Mouse (Mus musculus) small intestine, adult 2 months (tissue): ENCODE results near the gene Trpt1. TPM values are rescaled to one million over a fixed set of nuclear protein-coding genes. Genes with fewer than 3 reads are reported as not detected.
A peak's percentile ranks its signal among the peaks of the same experiment; 100 is the strongest.

ENCODE experiments used
- H3K27ac ChIP-seq: fragments of 200-500 bp; 2 replicates; pipeline ENCODE4 v1.5.1; 2012; ENCODE audit warnings: low read depth, low read length, control low read depth, inconsistent platforms; ENCODE audit not compliant: insufficient read depth
- H3K27me3 ChIP-seq: fragments of 200-500 bp; 2 replicates; pipeline ENCODE4 v1.6.1; 2012; ENCODE audit warnings: mild to moderate bottlenecking, moderate library complexity, low read length, inconsistent platforms; ENCODE audit not compliant: control insufficient read depth, insufficient read depth
- H3K36me3 ChIP-seq: fragments of 200-500 bp; 2 replicates; pipeline ENCODE4 v1.6.1; 2012; ENCODE audit warnings: mild to moderate bottlenecking, low read length, control low read depth, inconsistent platforms; ENCODE audit not compliant: control insufficient read depth, insufficient read depth
- H3K4me1 ChIP-seq: fragments of 200-500 bp; 2 replicates; pipeline ENCODE4 v1.6.1; 2012; ENCODE audit warnings: low read length, inconsistent platforms, mixed read lengths; ENCODE audit not compliant: control insufficient read depth, insufficient read depth, insufficient read length
- H3K4me3 ChIP-seq: fragments of 200-500 bp; 2 replicates; pipeline ENCODE4 v1.5.1; 2012; ENCODE audit warnings: low read depth, mild to moderate bottlenecking, control low read depth, inconsistent platforms, low read length, moderate library complexity
- CTCF ChIP-seq: fragments of 200-500 bp; IDR thresholded peaks from 2 replicates; pipeline ENCODE4 v1.5.1; 2012; ENCODE audit warnings: low read depth, mild to moderate bottlenecking, control low read depth, inconsistent platforms, low read length, moderate library complexity, mixed read lengths; ENCODE audit not compliant: insufficient replicate concordance, insufficient read length; ENCODE audit errors: extremely low read depth
- POLR2A ChIP-seq: fragments of 200-500 bp; IDR thresholded peaks from 2 replicates; pipeline ENCODE4 v1.6.1; 2012; ENCODE audit warnings: low read depth, mild to moderate bottlenecking, control low read depth, inconsistent platforms, low read length, moderate library complexity
- WGBS: fragments of 180-500 bp; shearing (Covaris S2); methylation state at CpG from one replicate; pipeline ENCODE4 v1.1.7; 2018; 5-methylcytosine and 5-hydroxymethylcytosine counted together
- polyA plus RNA-seq: library from polyadenylated mRNA; depleted of rRNA; stranded (reverse); fragments of >200 nt; gene quantifications from 2 replicates; pipeline ENCODE4 v1.2.3, GENCODE M21; 2012; rRNA removed

The Trpt1 gene
- polyA plus RNA-seq, 1 experiment: 7.7 TPM

DNA sequence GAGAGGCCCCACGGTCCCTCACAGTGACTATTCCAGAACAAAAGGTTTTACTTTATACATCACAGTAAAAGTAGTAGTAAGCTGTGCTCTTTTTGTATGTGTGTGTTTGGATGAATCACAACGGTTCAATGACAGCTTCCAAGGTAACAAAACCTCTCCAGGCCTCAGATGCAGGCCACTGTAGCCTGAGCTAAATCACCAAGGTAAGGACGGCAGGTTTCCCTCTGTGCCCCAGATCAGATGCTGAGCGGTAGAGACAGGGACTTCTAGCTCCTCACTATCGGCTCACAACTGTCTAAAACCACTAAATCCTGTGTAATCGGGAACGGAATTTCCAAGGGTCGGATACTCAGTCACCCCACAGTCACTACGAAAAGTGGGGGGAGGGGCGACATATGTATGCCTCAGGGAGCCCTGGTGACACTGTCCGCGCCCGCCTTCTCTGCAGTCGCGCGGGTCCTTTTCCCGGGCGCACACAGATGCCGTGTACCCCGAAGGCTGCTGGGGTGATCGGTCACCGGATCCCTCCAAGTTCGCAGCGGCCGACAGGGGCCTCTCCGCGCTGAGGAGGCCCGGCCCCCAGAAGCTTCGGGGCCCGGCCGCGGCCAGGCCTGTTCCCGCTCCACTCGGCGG, 43.3 kb downstream of the Trpt1 start:
- H3K36me3 ChIP-seq: peaks cover 7% of the 10 kb centered on the region
- no peak overlapping the region for H3K27ac ChIP-seq
- peaks cover 5% of the 10 kb centered on the region; the same call in 1 of the 2 replicates for H3K4me1 ChIP-seq
- under 1% methylated on average over 35 of the region's 35 CpGs for WGBS
- peak overlapping the region; percentile 84 for H3K4me3 ChIP-seq
- no peak for TF ChIP-seq POLR2A
- no peak for TF ChIP-seq CTCF
- H3K27me3 ChIP-seq: no peaks in the 10 kb centered on the region

DNA sequence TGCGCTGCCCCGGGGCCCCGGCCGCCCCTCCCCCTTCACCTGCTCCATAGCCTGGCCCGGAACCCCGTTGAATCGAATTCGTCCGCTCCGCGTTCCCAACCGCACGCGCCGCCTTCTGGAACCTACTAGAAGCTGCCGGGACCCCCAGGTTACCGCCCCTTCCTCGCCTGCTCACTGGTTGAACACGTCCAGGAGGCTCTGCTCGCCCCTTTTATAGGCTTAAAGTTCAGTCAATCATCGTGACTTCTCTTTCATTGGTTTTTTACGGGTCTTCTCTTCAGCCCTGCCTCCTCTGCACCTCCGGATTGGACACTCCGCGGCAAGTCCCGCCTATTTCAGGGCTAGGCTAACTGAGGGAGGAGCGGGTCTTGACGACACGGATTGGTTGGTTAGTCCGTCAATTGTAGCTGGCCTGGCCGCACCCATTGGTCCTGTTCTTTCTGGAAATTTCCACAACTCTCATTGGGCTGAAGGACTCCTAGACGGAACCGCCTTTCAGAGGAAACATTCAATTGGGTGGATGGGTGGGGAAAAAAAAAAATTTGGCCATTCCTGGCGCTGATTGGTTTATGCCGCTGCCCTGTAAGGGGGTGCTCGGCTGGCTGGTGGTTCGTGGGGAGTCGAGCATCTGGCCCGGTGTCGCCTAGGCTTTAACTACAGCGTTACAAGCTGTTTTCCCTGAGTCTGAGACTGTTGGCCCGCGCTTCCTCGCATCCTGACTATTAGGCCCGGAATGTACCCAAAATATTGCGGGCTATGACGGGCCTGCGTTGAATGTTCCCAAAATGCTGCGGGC, 44.1 kb downstream of the Trpt1 start, which contains the start of gene Stip1:
Gene Stip1 (minus strand): TSS at position 127 of the 796 bp plus-strand sequence.
- no peaks in the 10 kb centered on the region for H3K27me3 ChIP-seq
- 1% methylated on average over 49 of the region's 49 CpGs for WGBS
- H3K4me1 ChIP-seq: peaks cover 5% of the 10 kb centered on the region; the same call in 1 of the 2 replicates
- 0 out of 2 replicates have a peak, but pooled peaks have one; percentile 4 for TF ChIP-seq CTCF
- peak; percentile 95 for TF ChIP-seq POLR2A
- H3K4me3 ChIP-seq: peak within 1 kb of the TSS; percentile 84
- peak within 1 kb of the TSS; percentile 83 for H3K27ac ChIP-seq
- H3K36me3 ChIP-seq: peaks cover 2% of the 10 kb centered on the region; the same call in 1 of the 2 replicates

DNA sequence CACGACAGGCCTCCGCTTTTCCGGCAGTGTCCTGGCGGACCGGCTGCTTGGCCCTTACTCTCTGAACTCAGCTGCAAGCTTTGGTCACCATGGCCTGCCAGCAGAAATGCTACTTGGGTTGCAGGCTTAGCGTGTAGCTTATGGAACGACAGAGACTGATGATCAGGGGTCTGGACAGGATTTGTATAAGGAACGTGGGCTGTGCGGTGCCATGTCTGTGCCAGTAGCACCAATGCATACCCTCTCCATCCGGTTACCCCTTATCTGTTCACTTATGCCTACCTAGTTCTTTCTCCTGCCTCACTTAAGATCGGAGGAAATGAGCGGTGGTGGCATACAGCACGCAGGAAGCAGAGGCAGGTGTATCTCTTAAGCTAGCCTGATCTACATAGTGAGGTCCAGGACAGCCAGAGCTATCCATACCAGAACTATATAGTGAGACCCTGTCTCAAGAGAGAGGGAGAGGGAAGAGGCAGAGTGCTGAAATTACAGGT, 44.8 kb downstream of the Trpt1 start:
- WGBS: 15% methylated on average over 13 of the region's 13 CpGs
- H3K27me3 ChIP-seq: no peaks in the 10 kb centered on the region
- H3K4me3 ChIP-seq: peak overlapping the region; percentile 81
- peak overlapping the region; percentile 83 for H3K27ac ChIP-seq
- no peaks in the 10 kb centered on the region for H3K36me3 ChIP-seq
- H3K4me1 ChIP-seq: peaks cover 5% of the 10 kb centered on the region; the same call in 1 of the 2 replicates
- TF ChIP-seq CTCF: no peak
- no peak for TF ChIP-seq POLR2A

DNA sequence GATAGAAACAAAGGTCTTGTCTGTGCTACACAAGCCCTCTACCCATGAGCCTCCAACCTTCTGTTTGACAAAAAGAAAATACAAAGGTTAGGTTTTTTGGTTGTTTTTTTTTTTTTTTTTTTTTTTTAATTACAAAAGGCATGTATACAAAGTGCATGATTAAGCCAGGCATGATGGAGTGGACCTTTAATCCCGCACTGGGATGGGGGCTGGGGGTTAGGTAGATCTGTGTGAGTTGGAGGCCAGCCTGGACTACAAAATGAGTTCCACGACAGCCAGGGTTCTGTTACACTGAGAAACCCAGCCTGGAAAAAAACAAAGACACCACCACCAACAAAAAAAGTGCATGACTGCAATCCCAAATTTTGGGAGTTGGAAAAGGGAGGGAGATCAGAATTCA, 45.2 kb downstream of the Trpt1 start:
- no peaks in the 10 kb centered on the region for H3K36me3 ChIP-seq
- no peak overlapping the region for H3K27ac ChIP-seq
- no peak for TF ChIP-seq POLR2A
- no peak for TF ChIP-seq CTCF
- 91% methylated on average over 2 of the region's 2 CpGs for whole genome bisulfite sequencing
- H3K27me3 ChIP-seq: no peaks in the 10 kb centered on the region
- H3K4me3 ChIP-seq: no peak overlapping the region
- peaks cover 5% of the 10 kb centered on the region; the same call in 1 of the 2 replicates for H3K4me1 ChIP-seq

DNA sequence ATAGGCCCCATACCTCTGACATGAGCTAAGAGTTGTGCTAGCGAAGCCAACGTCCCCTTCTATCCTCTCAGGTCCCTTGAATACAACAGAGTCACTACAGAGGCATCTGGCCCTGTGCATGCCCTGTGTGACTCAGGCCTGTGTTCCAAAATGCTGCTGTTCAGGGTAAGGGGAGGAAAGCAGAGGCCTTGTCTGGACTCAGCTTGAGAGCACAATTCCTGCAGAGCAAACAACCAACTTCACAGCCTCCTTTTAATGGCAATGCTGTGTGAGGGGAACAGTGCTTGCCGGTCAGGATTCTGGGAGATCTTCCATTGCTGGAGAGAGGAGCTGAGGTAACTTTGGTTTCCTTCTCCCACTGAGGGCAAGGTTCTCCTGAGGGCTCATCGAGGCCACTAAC, 48.3 kb downstream of the Trpt1 start:
- Histone ChIP-seq H3K4me1 (peaks cover 5% of the 10 kb centered on the region; the same call in 1 of the 2 replicates), H3K4me3 (no peak overlapping the region), H3K36me3 (no peaks in the 10 kb centered on the region), H3K27ac (no peak overlapping the region), H3K27me3 (no peaks in the 10 kb centered on the region)
- WGBS: 69% methylated on average over 4 of the region's 4 CpGs
- no peak for TF ChIP-seq CTCF
- TF ChIP-seq POLR2A: no peak

DNA sequence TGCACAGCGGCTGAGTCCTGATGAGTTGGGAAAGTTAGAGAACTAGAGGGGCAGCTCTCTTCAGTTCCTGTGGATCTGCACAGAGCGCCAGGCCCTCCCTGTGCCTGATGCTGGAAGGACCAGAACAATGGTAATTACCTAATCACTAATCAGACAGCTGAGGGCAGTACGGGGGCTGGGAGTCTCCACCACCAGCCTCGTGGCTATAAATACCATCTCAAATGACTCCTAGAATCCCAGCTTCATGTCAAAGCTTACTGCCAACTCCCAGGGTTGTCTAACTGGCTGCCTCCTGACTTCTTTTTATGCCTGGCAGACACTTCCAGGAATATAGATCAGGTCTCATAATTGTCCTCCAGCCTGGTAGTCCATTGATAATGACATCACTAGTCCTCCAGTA, 48.8 kb downstream of the Trpt1 start:
- no peak overlapping the region for H3K4me3 ChIP-seq
- no peaks in the 10 kb centered on the region for H3K36me3 ChIP-seq
- no peak overlapping the region for H3K27ac ChIP-seq
- H3K27me3 ChIP-seq: no peaks in the 10 kb centered on the region
- TF ChIP-seq CTCF (no peak), POLR2A (no peak)
- WGBS: 59% methylated on average over 4 of the region's 4 CpGs
- peaks cover 5% of the 10 kb centered on the region; the same call in 1 of the 2 replicates for H3K4me1 ChIP-seq

Other genes with a start within 250 kb of the Trpt1 start
- gene Rps6ka4, start 155.5 kb upstream of the Trpt1 start, polyA plus RNA-seq: 32.5 and 55.4 TPM in 2 replicates
- gene Ccdc88b, start 137.9 kb upstream of the Trpt1 start, polyA plus RNA-seq: 17.9 and 34.6 TPM in 2 replicates
- 29.0 and 52.3 TPM in 2 replicates for gene Trmt112, start 86.4 kb upstream of the Trpt1 start, polyA plus RNA-seq
- gene Prdx5, start 86.0 kb upstream of the Trpt1 start, polyA plus RNA-seq: 94.6 and 180 TPM in 2 replicates
- gene Esrra, start 74.3 kb upstream of the Trpt1 start, polyA plus RNA-seq: 168 and 346 TPM in 2 replicates
- not detected in 2 replicates for gene Catsperz, start 70.8 kb upstream of the Trpt1 start, polyA plus RNA-seq
- not detected in 2 replicates for gene Kcnk4, start 61.6 kb upstream of the Trpt1 start, polyA plus RNA-seq
- 83.3 and 127 TPM in 2 replicates for gene Bad, start 54.3 kb upstream of the Trpt1 start, polyA plus RNA-seq
- 77.5 and 97.8 TPM in 2 replicates for gene Gpr137, start 53.7 kb upstream of the Trpt1 start, polyA plus RNA-seq
- 44.2 and 100 TPM in 2 replicates for gene Ppp1r14b, start 21.2 kb upstream of the Trpt1 start, polyA plus RNA-seq
- 200 and 595 TPM in 2 replicates for gene Plcb3, start 19.7 kb upstream of the Trpt1 start, polyA plus RNA-seq
- gene Fkbp2, start 15.6 kb upstream of the Trpt1 start, polyA plus RNA-seq: 23.0 and 47.9 TPM in 2 replicates
- 19.8 and 20.4 TPM in 2 replicates for gene Vegfb, start 8.5 kb upstream of the Trpt1 start, polyA plus RNA-seq
- 34.1 and 53.4 TPM in 2 replicates for gene Dnajc4, start 3.6 kb upstream of the Trpt1 start, polyA plus RNA-seq
- gene Nudt22, start within 50 bp of the Trpt1 start, polyA plus RNA-seq: 41.2 and 53.8 TPM in 2 replicates
- 10.2 and 18.6 TPM in 2 replicates for gene Fermt3, start 23.3 kb downstream of the Trpt1 start, polyA plus RNA-seq
- 15.2 and 21.4 TPM in 2 replicates for gene Stip1, start 43.8 kb downstream of the Trpt1 start, polyA plus RNA-seq
- gene Macrod1, start 60.7 kb downstream of the Trpt1 start, polyA plus RNA-seq: 30.1 and 37.2 TPM in 2 replicates
- gene Flrt1, start 109.6 kb downstream of the Trpt1 start, polyA plus RNA-seq: 0.06 and 0.22 TPM in 2 replicates
- gene Otub1, start 210.2 kb downstream of the Trpt1 start, polyA plus RNA-seq: 61.9 and 113 TPM in 2 replicates
- gene Cox8a, start 221.5 kb downstream of the Trpt1 start, polyA plus RNA-seq: 3,019 and 4,573 TPM in 2 replicates
- 8.2 and 13.1 TPM in 2 replicates for gene Naa40, start 245.1 kb downstream of the Trpt1 start, polyA plus RNA-seq